Mouse (Mus musculus) CH12.LX (cell line): ENCODE results near the gene Ap4e1.

Experiments used
- CTCF ChIP-seq, 2 experiments: IDR thresholded peaks in 1 of 2; conservative IDR thresholded peaks in 1 of 2; 2 replicates each; pipeline ENCODE4 v1.5.1; 2011 to 2012; ENCODE audit warnings: low read depth in 2 of 2, low read length in 2 of 2, improper control_type of control experiment in 1 of 2, inconsistent platforms in 1 of 2, mild to moderate bottlenecking in 1 of 2, moderate library complexity in 1 of 2
- E2F4 ChIP-seq: IDR thresholded peaks from 2 replicates; pipeline ENCODE4 v1.6.1; 2011; ENCODE audit warnings: low read depth, low read length, improper control_type of control experiment; ENCODE audit not compliant: insufficient replicate concordance
- EP300 ChIP-seq: IDR thresholded peaks from 2 replicates; pipeline ENCODE4 v1.6.1; 2011; ENCODE audit warnings: low read length, improper control_type of control experiment
- IRF4 ChIP-seq: IDR thresholded peaks from 2 replicates; pipeline ENCODE4 v1.6.1; 2014; ENCODE audit warnings: low read depth, mild to moderate bottlenecking, inconsistent platforms, low read length, improper control_type of control experiment
- JUN ChIP-seq: IDR thresholded peaks from 2 replicates; pipeline ENCODE4 v1.6.1; 2011; ENCODE audit warnings: low read depth, mild to moderate bottlenecking, low read length, improper control_type of control experiment, moderate library complexity; ENCODE audit not compliant: insufficient read depth
- POLR2A ChIP-seq: IDR thresholded peaks from 2 replicates; pipeline ENCODE4 v1.6.1; 2011; ENCODE audit warnings: low read depth, mild to moderate bottlenecking, improper control_type of control experiment, low read length
- SMC3 ChIP-seq: IDR thresholded peaks from 2 replicates; pipeline ENCODE4 v1.6.1; 2011; ENCODE audit warnings: low read depth, low read length, improper control_type of control experiment
- TCF12 ChIP-seq: IDR thresholded peaks from 2 replicates; pipeline ENCODE4 v1.6.1; 2014; ENCODE audit warnings: low read depth, mild to moderate bottlenecking, inconsistent platforms, low read length, improper control_type of control experiment
- USF2 ChIP-seq: conservative IDR thresholded peaks from 2 replicates; pipeline ENCODE4 v1.6.1; 2011; ENCODE audit warnings: low read depth, low read length, improper control_type of control experiment
- ZNF384 ChIP-seq: IDR thresholded peaks from 2 replicates; pipeline ENCODE4 v1.6.1; 2012; ENCODE audit warnings: low read depth, low read length, improper control_type of control experiment, inconsistent platforms

GRCm38 (mm10) chr2:126994384-126995166 lies 13.9 kb upstream of the Ap4e1 start:
- TF ChIP-seq EP300 (no peak), POLR2A (no peak), CTCF (conservative IDR thresholded peaks at IDR 0.05 in 1 of 2, IDR thresholded peaks at IDR 0.05 in 1 of 2; ENCODE audit: low read depth in 2 of 2, low read length in 2 of 2) (no peak), ZNF384 (no peak), JUN (no peak), USF2 (no peak), TCF12 (no peak), E2F4 (no peak), IRF4 (no peak), SMC3 (no peak)
